Mouse (Mus musculus) midbrain, embryonic 14.5 days (tissue): ENCODE measurements around the gene Hyal6. TPM values are rescaled to one million over a fixed set of nuclear protein-coding genes. Genes with fewer than 3 reads are reported as not detected.

Experiments used
- ATAC-seq: fragments of 200-750 bp; cut with Nextera tagmentation; 2 replicates; pipeline ENCODE4 v1.8.0; 2017; ENCODE audit warnings: moderate number of reproducible peaks, moderate library complexity; ENCODE audit not compliant: low FRiP score, low TSS enrichment
- DNase-seq: peaks from one replicate; pipeline ENCODE4 v3.0.0-alpha.2; 2015
- H3K27ac ChIP-seq: fragments of 300-500 bp; sonication (generic); replicated peaks from 2 replicates; pipeline ENCODE4 v1.5.1; 2014; ENCODE audit warnings: mild to moderate bottlenecking, low read depth, low read length, moderate library complexity
- H3K27me3 ChIP-seq: fragments of 300-500 bp; sonication (generic); 2 replicates; pipeline ENCODE4 v1.6.1; 2014; ENCODE audit warnings: low read length, control low read depth, mixed read lengths; ENCODE audit not compliant: control insufficient read depth, insufficient read depth
- H3K36me3 ChIP-seq: fragments of 300-500 bp; sonication (generic); 2 replicates; pipeline ENCODE4 v1.6.1; 2014; ENCODE audit warnings: low read length, control low read depth; ENCODE audit not compliant: control insufficient read depth, insufficient read depth
- H3K4me1 ChIP-seq: fragments of 300-500 bp; sonication (generic); 2 replicates; pipeline ENCODE4 v1.6.1; 2014; ENCODE audit warnings: mild to moderate bottlenecking, antibody characterized with exemption, low read length, control low read depth; ENCODE audit not compliant: control insufficient read depth, insufficient read depth
- H3K4me2 ChIP-seq: fragments of 300-500 bp; sonication (generic); 2 replicates; pipeline ENCODE4 v1.6.1; 2014; ENCODE audit warnings: mild to moderate bottlenecking, low read length, moderate library complexity
- H3K4me3 ChIP-seq: fragments of 300-500 bp; sonication (generic); replicated peaks from 2 replicates; pipeline ENCODE4 v1.5.1; 2014; ENCODE audit warnings: low read depth, low read length
- H3K9ac ChIP-seq: fragments of 300-500 bp; sonication (generic); replicated peaks from 2 replicates; pipeline ENCODE4 v1.6.1; 2014; ENCODE audit warnings: mild to moderate bottlenecking, low read length, moderate library complexity
- H3K9me3 ChIP-seq: fragments of 300-500 bp; sonication (generic); 2 replicates; pipeline ENCODE4 v1.6.1; 2016; ENCODE audit warnings: low read length, control low read depth, mixed read lengths; ENCODE audit not compliant: control insufficient read depth
- WGBS: fragments of 180-500 bp; shearing (Covaris S2); extraction: QIAGEN DNeasy Blood & Tissue Kit; methylation state at CpG from one replicate; pipeline ENCODE4 v1.1.7; 2014; 5-methylcytosine and 5-hydroxymethylcytosine counted together
- polyA plus RNA-seq: library from polyadenylated mRNA; unstranded; fragments of >200 nt; fragmentation: Nextera tagmentation; extraction: Ambion mirVana; gene quantifications from 2 replicates; pipeline ENCODE4 v1.2.1, GENCODE M21; 2014

Gene Hyal6
- polyA plus RNA-seq, 1 experiment from 2014 or later, result not detected

- no peak overlapping the region for H3K4me3 ChIP-seq
- no peaks in the 10 kb centered on the region for H3K9me3 ChIP-seq
- no peaks in the 10 kb centered on the region for H3K36me3 ChIP-seq
- DNase-seq (no peak), ATAC-seq (no peak)
- H3K27me3 ChIP-seq, result no peaks in the 10 kb centered on the region
- no peak overlapping the region for H3K4me2 ChIP-seq
- H3K27ac ChIP-seq, result no peak overlapping the region
- no peaks in the 10 kb centered on the region for H3K4me1 ChIP-seq
- no peak overlapping the region for H3K9ac ChIP-seq
- 100% methylated on average over 1 of the region's 1 CpGs for WGBS
These were observed 4.9 kb upstream of the Hyal6 start for GRCm38 (mm10) chr6:24728130-24728529.

- WGBS, result 89% methylated on average over 6 of the region's 6 CpGs
- H3K4me1 ChIP-seq, result no peaks in the 10 kb centered on the region
- no peak overlapping the region for H3K4me2 ChIP-seq
- ATAC-seq (no peak), DNase-seq (no peak)
- H3K4me3 ChIP-seq, result no peak overlapping the region
- H3K9me3 ChIP-seq, result no peaks in the 10 kb centered on the region
- no peaks in the 10 kb centered on the region for H3K27me3 ChIP-seq
- no peak overlapping the region for H3K9ac ChIP-seq
- H3K36me3 ChIP-seq, result no peaks in the 10 kb centered on the region
- no peak overlapping the region for H3K27ac ChIP-seq
These were observed 1.5 kb downstream of the Hyal6 start for GRCm38 (mm10) chr6:24734565-24734964.

- no peak within 1 kb of the TSS for H3K9ac ChIP-seq
- H3K27ac ChIP-seq, result no peak within 1 kb of the TSS
- no peaks in the 10 kb centered on the region for H3K36me3 ChIP-seq
- H3K9me3 ChIP-seq, result no peaks in the 10 kb centered on the region
- H3K4me1 ChIP-seq, result no peaks in the 10 kb centered on the region
- WGBS, result 91% methylated on average over 4 of the region's 4 CpGs
- H3K4me3 ChIP-seq, result no peak within 1 kb of the TSS
- ATAC-seq (no peak), DNase-seq (no peak)
- no peak within 1 kb of the TSS for H3K4me2 ChIP-seq
- no peaks in the 10 kb centered on the region for H3K27me3 ChIP-seq
These were observed 15.0 kb downstream of the Hyal6 start, which contains the start of gene Hyal4 for GRCm38 (mm10) chr6:24748029-24748428. TSS of gene Hyal4 (plus strand) at chr6:24748329.

- Histone ChIP-seq H3K9me3 (no peaks in the 10 kb centered on the region), H3K27me3 (no peaks in the 10 kb centered on the region), H3K27ac (no peak overlapping the region), H3K36me3 (no peaks in the 10 kb centered on the region), H3K4me2 (no peak overlapping the region), H3K4me3 (no peak overlapping the region), H3K9ac (no peak overlapping the region), H3K4me1 (no peaks in the 10 kb centered on the region)
- WGBS, result 90% methylated on average over 3 of the region's 3 CpGs
- DNase-seq (no peak), ATAC-seq (no peak)
These were observed 26.2 kb downstream of the Hyal6 start for GRCm38 (mm10) chr6:24759281-24759680.

GRCm38 (mm10) chr6:24766261-24766660 lies 33.2 kb downstream of the Hyal6 start:
- Histone ChIP-seq H3K4me2 (no peak overlapping the region), H3K9me3 (no peaks in the 10 kb centered on the region)
- WGBS, result 92% methylated on average over 2 of the region's 2 CpGs

GRCm38 (mm10) chr6:24779182-24779581 lies 46.1 kb downstream of the Hyal6 start:
- Histone ChIP-seq H3K4me1 (no peaks in the 10 kb centered on the region), H3K27ac (no peak overlapping the region), H3K4me3 (no peak overlapping the region), H3K4me2 (no peak overlapping the region), H3K9me3 (no peaks in the 10 kb centered on the region), H3K36me3 (no peaks in the 10 kb centered on the region), H3K9ac (no peak overlapping the region), H3K27me3 (no peaks in the 10 kb centered on the region)
- DNase-seq (no peak), ATAC-seq (no peak)
- 61% methylated on average over 2 of the region's 2 CpGs for WGBS

More at GRCm38 (mm10) chr6:24766261-24766660, 33.2 kb downstream of the Hyal6 start:
- Histone ChIP-seq H3K9ac (no peak overlapping the region), H3K4me3 (no peak overlapping the region), H3K4me1 (no peaks in the 10 kb centered on the region), H3K27ac (no peak overlapping the region), H3K36me3 (no peaks in the 10 kb centered on the region), H3K27me3 (no peaks in the 10 kb centered on the region)
- ATAC-seq, result no peak
- DNase-seq, result no peak

GRCm38 (mm10) chr6:24790888-24791287 lies 57.8 kb downstream of the Hyal6 start, which contains the start of gene Spam1:
TSS of gene Spam1 (plus strand) at chr6:24791188.
- no peaks in the 10 kb centered on the region for H3K27me3 ChIP-seq
- no peaks in the 10 kb centered on the region for H3K9me3 ChIP-seq
- ATAC-seq, result no peak
- H3K4me1 ChIP-seq, result no peaks in the 10 kb centered on the region
- H3K4me2 ChIP-seq, result no peak within 1 kb of the TSS
- no peak for DNase-seq
- H3K27ac ChIP-seq, result no peak within 1 kb of the TSS
- H3K36me3 ChIP-seq, result no peaks in the 10 kb centered on the region
- no peak within 1 kb of the TSS for H3K9ac ChIP-seq
- no peak within 1 kb of the TSS for H3K4me3 ChIP-seq

Other genes with a start within 250 kb of the Hyal6 start
- 1.3 and 1.6 TPM in 2 replicates for gene Iqub, start 218.2 kb upstream of the Hyal6 start, polyA plus RNA-seq
- 348 and 442 TPM in 2 replicates for gene Ndufa5, start 205.2 kb upstream of the Hyal6 start, polyA plus RNA-seq
- gene Asb15, start 205.1 kb upstream of the Hyal6 start, polyA plus RNA-seq, result 0.09 TPM in 1 of 2 replicates, not detected in the other
- not detected in 2 replicates for gene Lmod2, start 135.5 kb upstream of the Hyal6 start, polyA plus RNA-seq
- gene Wasl, start 68.2 kb upstream of the Hyal6 start, polyA plus RNA-seq, result 48.3 and 53.1 TPM in 2 replicates
- not detected in 2 replicates for gene Hyal4, start 15.1 kb downstream of the Hyal6 start, polyA plus RNA-seq
- gene Spam1, start 57.9 kb downstream of the Hyal6 start, polyA plus RNA-seq, result not detected in 2 replicates
- not detected in 2 replicates for gene Hyal5, start 124.8 kb downstream of the Hyal6 start, polyA plus RNA-seq
- 4.4 TPM in 2 replicates for gene Tmem229a, start 223.1 kb downstream of the Hyal6 start, polyA plus RNA-seq